Mouse (Mus musculus): Measurements from ENCODE around the gene Fbll1. TPM values are rescaled to one million over a fixed set of nuclear protein-coding genes. Genes with fewer than 3 reads are reported as not detected.
A peak's percentile ranks its signal among the peaks of the same experiment; 100 is the strongest.
"Not testable (repeated sequence)": the region's sequence is repeated elsewhere in the genome, so short reads cannot be mapped to it uniquely, and the experiment has no call there.

Fbll1 gene
- 64.2 and 74.0 TPM in 2 replicates for polyA plus RNA-seq (2012; rRNA removed)

GRCm38 (mm10) chr11:35798874-35799273, at the start of gene Fbll1:
Fbll1 (minus strand) TSS chr11:35798884.
- peak in 1 of 2 experiments; percentile 19 for DNase-seq (ENCODE audit: extremely low spot score in 1 of 2, low spot score in 1 of 2)

- no peak for DNase-seq (ENCODE audit: extremely low spot score in 1 of 2, low spot score in 1 of 2)
Observed at GRCm38 (mm10) chr11:35844299-35844698, 45.6 kb upstream of the Fbll1 start.

GRCm38 (mm10) chr11:35842560-35842959, 43.9 kb upstream of the Fbll1 start:
- DNase-seq (ENCODE audit: extremely low spot score in 1 of 2, low spot score in 1 of 2) = not testable (repeated sequence)

- DNase-seq (ENCODE audit: extremely low spot score in 1 of 2, low spot score in 1 of 2) = no peak
Observed at GRCm38 (mm10) chr11:35841738-35842325, 43.1 kb upstream of the Fbll1 start.

- DNase-seq (ENCODE audit: extremely low spot score in 1 of 2, low spot score in 1 of 2) = not testable (repeated sequence)
Observed at GRCm38 (mm10) chr11:35840806-35841205, 42.1 kb upstream of the Fbll1 start.

- no peak for DNase-seq (ENCODE audit: extremely low spot score in 1 of 2, low spot score in 1 of 2)
Observed at GRCm38 (mm10) chr11:35840282-35840681, 41.6 kb upstream of the Fbll1 start.

- peak; percentile 56 to 73 for DNase-seq (ENCODE audit: extremely low spot score in 1 of 2, low spot score in 1 of 2)
Observed at GRCm38 (mm10) chr11:35838345-35839338, 40.0 kb upstream of the Fbll1 start.

GRCm38 (mm10) chr11:35837156-35838126, 38.8 kb upstream of the Fbll1 start:
- DNase-seq (ENCODE audit: extremely low spot score in 1 of 2, low spot score in 1 of 2) = no peak

- DNase-seq (ENCODE audit: extremely low spot score in 1 of 2, low spot score in 1 of 2) = peak; percentile 89 to 98
Observed at GRCm38 (mm10) chr11:35834022-35834760, 35.5 kb upstream of the Fbll1 start, which contains the start of gene Rars. Rars (minus strand) TSS chr11:35834506.

GRCm38 (mm10) chr11:35833270-35833669, 34.6 kb upstream of the Fbll1 start:
- DNase-seq (ENCODE audit: extremely low spot score in 1 of 2, low spot score in 1 of 2) = no peak

GRCm38 (mm10) chr11:35832139-35832538, 33.5 kb upstream of the Fbll1 start:
- no peak for DNase-seq (ENCODE audit: extremely low spot score in 1 of 2, low spot score in 1 of 2)

- DNase-seq (ENCODE audit: extremely low spot score in 1 of 2, low spot score in 1 of 2) = no peak
Observed at GRCm38 (mm10) chr11:35827714-35828113, 29.0 kb upstream of the Fbll1 start.

GRCm38 (mm10) chr11:35816316-35816715, 17.6 kb upstream of the Fbll1 start:
- no peak for DNase-seq (ENCODE audit: extremely low spot score in 1 of 2, low spot score in 1 of 2)

GRCm38 (mm10) chr11:35811458-35811857, 12.8 kb upstream of the Fbll1 start:
- DNase-seq (ENCODE audit: extremely low spot score in 1 of 2, low spot score in 1 of 2) = no peak

GRCm38 (mm10) chr11:35801332-35801731, 2.6 kb upstream of the Fbll1 start:
- no peak for DNase-seq (ENCODE audit: extremely low spot score in 1 of 2, low spot score in 1 of 2)

GRCm38 (mm10) chr11:35798495-35798820, 226 bp downstream of the Fbll1 start:
- DNase-seq (ENCODE audit: extremely low spot score in 1 of 2, low spot score in 1 of 2) = peak; percentile 54 to 81

GRCm38 (mm10) chr11:35797751-35798494, 761 bp downstream of the Fbll1 start:
- peak in 1 of 2 experiments; percentile 44 for DNase-seq (ENCODE audit: extremely low spot score in 1 of 2, low spot score in 1 of 2)

GRCm38 (mm10) chr11:35792800-35793199, 5.9 kb downstream of the Fbll1 start:
- DNase-seq (ENCODE audit: extremely low spot score in 1 of 2, low spot score in 1 of 2) = not testable (repeated sequence)

- DNase-seq (ENCODE audit: extremely low spot score in 1 of 2, low spot score in 1 of 2) = no peak
Observed at GRCm38 (mm10) chr11:35788443-35788842, 10.2 kb downstream of the Fbll1 start.
